Mouse (Mus musculus): ENCODE measurements around the gene Stn1. TPM values are rescaled to one million over a fixed set of nuclear protein-coding genes. Genes with fewer than 3 reads are reported as not detected.

Gene Stn1
- polyA plus RNA-seq, 2 experiments from 2014 or later, result 29.5 to 38.1 TPM

DNA sequence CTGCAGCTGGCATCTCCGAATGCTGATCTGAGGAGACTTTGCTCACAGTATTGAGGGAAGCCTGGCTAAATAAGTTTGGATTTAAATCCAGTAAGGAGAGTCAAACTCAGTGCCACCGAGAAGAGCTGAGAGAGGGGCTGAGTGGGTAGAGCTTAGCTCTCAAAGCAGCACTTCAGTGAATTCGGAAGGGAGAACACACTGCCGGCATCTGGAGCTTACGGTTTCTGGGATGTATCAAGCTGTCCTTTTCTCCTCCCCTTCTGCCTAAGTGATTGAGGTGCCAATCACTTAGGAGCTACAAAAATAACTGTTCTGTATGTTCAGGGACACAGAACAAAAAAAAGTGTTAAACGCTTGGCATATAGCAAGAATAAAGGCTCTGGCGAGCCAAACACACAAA is 5.1 kb upstream of the Stn1 start:
- no peak for ATAC-seq

DNA sequence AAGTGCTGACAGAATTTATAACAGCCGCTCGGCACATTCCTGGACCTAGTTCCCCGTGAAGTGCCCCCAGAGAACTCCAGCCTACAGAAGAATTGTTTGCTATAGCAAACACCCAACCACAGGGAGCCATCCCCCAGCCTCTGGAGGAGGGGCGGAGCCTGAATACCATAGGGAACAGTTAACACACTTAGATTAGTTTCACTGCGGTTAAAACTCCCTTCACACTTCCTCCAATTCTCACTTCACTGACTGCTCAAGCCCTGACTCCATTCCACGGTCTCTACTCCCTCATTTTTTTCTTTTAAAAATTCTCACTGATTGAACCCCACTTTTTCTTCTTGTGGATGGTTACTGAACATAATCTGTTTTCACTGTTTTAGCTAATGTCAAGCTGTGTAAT is 1.5 kb upstream of the Stn1 start:
- ATAC-seq, result no peak

- ATAC-seq, result no peak
Observed at GRCm38 (mm10) chr19:47537879-47538278, 572 bp upstream of the Stn1 start.

GRCm38 (mm10) chr19:47536521-47537299 is 597 bp downstream of the Stn1 start:
- peak; percentile 90 for ATAC-seq

DNA sequence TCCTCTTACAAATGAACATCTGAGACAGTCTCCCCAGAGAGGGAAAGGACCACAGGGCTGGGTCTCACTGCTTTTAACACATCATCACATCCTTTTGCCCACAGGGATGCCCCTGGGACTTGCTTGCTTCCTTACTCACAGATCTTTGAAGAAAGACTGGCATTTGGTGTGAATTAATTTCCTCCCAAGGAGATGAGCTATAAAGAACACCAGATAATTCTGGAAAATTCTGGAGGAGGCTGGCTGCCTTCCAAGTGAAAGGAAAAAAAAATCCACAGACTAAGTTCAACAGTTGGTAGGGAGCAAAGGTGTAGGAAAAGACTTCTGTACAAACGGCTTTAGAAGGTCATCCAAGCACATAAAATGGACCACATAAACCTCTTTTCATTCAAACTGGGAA is 3.2 kb downstream of the Stn1 start:
- no peak for ATAC-seq

- no peak for ATAC-seq
Observed at GRCm38 (mm10) chr19:47532449-47532848, 4.9 kb downstream of the Stn1 start.

DNA sequence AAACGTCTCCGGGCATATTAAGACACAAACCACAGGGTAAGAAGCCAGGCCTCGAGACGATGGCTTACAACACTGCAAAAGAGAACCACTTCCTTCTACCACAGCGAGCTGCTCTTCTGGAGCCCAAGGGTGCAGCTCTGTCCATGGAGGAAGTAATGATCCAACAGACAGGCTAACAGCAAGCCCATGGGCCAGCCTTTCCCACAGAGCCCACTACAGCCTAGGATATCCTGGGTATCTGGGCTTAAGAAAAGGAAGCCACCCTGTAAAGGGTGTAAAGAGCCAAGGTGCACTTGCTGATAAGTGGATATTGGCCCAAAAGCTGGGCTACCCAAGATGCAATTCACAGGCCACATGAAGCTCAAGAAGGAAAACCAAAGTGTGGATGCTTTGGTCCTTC is 6.0 kb downstream of the Stn1 start:
- ATAC-seq, result no peak

DNA sequence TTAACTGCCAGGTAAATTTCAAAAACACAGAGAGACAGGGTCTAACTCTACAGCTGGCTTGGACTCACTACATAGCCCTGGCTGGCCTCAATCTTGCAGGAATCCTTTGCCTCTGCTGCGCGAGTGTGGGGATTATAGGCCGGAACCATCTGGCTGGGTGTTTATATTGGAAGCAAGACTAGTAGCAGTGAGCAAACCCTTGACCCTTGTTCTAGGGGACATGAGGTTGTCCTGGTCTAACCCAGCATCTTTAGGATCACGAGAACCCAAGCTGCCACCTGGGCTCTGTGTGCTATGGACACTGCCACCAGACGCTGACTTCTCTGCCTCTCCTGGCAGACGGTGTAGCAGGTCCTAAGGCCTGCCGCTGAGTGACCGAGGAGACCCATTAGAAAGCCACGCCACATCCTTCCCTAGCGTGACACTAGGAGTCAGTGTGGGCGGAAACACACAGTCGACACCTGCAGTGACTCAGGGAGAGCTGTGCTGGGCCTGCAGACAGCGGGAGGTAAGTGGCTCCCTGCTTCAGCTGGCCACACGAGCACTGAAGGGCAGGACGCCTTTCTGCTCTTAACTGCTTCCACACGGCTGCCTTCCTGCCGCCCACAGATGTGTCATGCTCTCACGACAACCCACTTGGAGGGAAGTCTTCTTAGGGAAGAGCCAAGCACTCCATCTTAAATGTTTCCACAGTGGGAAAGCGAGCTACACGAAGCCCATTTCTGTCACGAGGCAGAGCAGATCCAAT is 10.9 kb downstream of the Stn1 start:
- ATAC-seq, result peak; percentile 28

GRCm38 (mm10) chr19:47524905-47525304 is 12.4 kb downstream of the Stn1 start:
- ATAC-seq, result no peak

- no peak for ATAC-seq
Observed at GRCm38 (mm10) chr19:47521403-47521802, 15.9 kb downstream of the Stn1 start.

DNA sequence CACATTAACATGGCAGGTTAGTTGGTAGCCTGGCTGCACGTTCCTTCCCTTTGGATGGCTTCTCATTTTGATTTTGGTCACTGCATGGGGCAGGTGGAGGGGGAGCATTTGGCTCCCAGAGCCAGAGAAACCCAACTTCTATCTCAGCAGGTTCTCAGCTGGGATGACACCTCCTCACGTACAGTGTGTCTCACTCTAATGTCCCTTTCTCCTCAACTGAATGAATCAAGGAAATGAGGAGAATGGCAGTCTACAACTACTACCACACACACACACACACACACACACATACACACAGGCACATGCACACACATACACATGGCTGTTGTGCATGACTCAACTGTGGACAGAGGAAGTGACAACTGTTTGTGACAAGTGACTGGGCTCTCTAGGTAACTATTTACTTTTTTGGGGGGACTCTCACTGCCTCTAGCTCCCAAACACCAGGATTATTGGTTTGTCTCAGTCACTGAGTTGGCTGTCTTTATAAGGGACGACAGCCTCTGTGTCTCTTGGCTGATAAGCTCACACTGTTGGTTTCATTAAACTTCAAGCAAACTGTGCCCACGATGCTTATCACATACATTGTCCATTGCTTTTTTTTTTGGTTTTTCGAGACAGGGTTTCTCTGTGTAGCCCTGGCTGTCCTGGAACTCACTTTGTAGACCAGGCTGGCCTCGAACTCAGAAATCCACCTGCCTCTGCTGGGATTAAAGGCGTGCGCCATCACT is 18.0 kb downstream of the Stn1 start:
- ATAC-seq, result no peak

DNA sequence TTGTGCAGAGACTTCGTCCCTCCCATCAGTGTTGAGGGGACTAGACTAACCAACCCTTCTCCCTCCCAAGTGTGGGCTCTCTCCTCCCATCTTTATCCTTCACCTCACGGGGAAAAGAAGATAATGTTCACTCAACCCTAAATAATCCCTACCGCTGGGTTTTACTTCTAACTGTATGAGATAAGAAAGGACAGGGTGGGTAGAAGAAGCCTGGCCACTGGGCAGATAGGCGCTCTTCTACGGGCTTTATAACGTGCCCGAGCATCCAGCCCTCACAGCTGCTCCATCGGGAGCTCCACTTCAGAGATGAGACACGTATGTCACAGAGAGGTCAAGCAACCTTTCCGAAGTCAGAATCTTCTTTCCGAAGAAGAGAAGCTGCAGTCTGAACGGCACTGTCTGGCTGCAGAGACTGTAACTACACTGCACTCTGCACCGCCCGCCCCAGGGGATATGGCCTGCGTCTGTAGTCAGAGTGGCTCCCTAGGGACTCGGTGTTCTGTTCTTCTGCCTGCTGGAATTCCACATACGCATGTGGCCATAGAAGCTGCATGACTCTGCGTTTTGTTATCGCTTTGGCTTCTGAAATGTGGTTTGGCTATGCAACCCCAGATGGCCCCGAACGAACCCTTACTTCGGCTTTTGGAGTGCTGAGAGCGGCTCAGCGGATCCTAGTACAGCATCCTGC is 18.7 kb downstream of the Stn1 start:
- no peak for ATAC-seq

- no peak for ATAC-seq
Observed at GRCm38 (mm10) chr19:47517570-47517969, 19.7 kb downstream of the Stn1 start.

- ATAC-seq, result no peak
Observed at GRCm38 (mm10) chr19:47516879-47517278, 20.4 kb downstream of the Stn1 start.

GRCm38 (mm10) chr19:47515091-47515490 is 22.2 kb downstream of the Stn1 start:
- ATAC-seq, result no peak

GRCm38 (mm10) chr19:47513618-47513897 is 23.7 kb downstream of the Stn1 start:
- no peak for ATAC-seq

GRCm38 (mm10) chr19:47512794-47513617 is 24.3 kb downstream of the Stn1 start:
- peak; percentile 26 for ATAC-seq

GRCm38 (mm10) chr19:47511958-47512357 is 25.3 kb downstream of the Stn1 start:
- ATAC-seq, result no peak

DNA sequence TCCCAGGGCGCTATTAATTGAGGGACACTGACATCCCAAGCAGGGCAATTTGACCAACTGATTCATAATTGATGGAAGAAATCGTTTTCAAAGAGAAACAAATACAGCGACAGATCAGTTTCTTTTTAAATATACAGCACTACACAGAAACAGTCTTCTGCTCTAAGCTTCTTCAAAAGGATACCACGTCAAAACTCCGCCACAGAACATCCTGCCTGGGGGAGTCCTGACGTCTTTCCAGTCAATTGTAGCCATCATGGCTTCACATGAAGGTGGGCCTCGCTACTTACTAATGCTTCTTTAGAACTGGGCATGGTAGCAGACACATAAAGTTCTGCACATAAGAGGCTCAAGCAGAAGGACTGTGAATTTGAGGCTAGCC is 26.0 kb downstream of the Stn1 start:
- peak; percentile 52 for ATAC-seq

DNA sequence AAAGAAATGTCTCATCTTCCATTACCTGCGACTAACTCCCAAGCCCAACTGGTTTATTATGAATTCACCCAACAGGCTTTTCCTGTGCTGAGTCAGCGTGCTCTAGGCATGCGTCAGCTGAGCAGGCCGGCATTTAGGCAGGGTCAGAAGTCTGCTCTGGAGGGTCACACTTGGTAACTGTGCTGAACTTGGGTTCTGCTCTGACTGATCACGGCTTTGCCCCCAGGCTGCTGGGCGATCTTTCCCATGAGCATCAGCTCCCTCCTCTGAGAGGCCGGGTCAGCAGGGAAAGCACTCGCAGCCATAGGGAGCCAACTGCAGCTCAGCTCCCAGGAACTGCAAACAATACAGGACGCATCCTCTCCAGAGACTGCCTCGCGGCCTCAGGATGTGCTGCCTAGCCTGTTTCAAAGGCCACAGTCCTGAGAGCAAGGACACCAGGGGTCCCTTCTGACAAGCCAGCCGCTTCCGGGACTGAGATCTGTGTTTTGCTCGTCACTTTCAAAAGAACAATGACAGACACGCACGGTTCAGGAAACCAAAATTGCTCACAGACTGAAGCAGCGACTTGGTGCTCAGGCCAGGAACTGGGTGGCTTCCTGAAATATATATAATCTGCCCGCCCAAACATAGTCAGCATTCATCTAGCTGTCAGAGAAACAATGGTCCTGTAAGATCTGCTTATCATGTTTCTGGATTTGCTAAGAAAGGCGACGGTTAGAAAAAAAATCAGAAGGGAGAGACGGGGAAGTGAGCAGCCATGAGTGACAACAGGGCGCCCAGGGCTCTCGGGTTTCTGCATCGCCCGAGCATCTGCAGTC is 26.6 kb downstream of the Stn1 start:
- ATAC-seq, result peak; percentile 58

GRCm38 (mm10) chr19:47510135-47510472 is 27.2 kb downstream of the Stn1 start:
- no peak for ATAC-seq
